Mouse (Mus musculus) intestine, postnatal 0 days (tissue): ENCODE data around the gene Chst11. TPM values are rescaled to one million over a fixed set of nuclear protein-coding genes. Genes with fewer than 3 reads are reported as not detected.
A peak's percentile ranks its signal among the peaks of the same experiment; 100 is the strongest.

Experiments
- ATAC-seq: fragments of 200-750 bp; cut with Nextera tagmentation; 2 replicates; pipeline ENCODE4 v1.8.0; 2017; ENCODE audit warnings: mild to moderate bottlenecking, moderate TSS enrichment, moderate library complexity
- H3K27ac ChIP-seq: fragments of 300-500 bp; sonication (generic); 2 replicates; pipeline ENCODE4 v1.5.1; 2014; ENCODE audit warnings: mild to moderate bottlenecking, low read depth, low read length, moderate library complexity
- H3K27me3 ChIP-seq: fragments of 300-500 bp; sonication (generic); replicated peaks from 2 replicates; pipeline ENCODE4 v1.6.1; 2014; ENCODE audit warnings: low read length, mixed read lengths; ENCODE audit not compliant: control insufficient read depth, insufficient read depth
- H3K36me3 ChIP-seq: fragments of 300-500 bp; sonication (generic); 2 replicates; pipeline ENCODE4 v1.6.1; 2014; ENCODE audit warnings: mild to moderate bottlenecking, moderate library complexity; ENCODE audit not compliant: control insufficient read depth, insufficient read depth
- H3K4me1 ChIP-seq: fragments of 300-500 bp; sonication (generic); replicated peaks from 2 replicates; pipeline ENCODE4 v1.6.1; 2014; ENCODE audit warnings: antibody characterized with exemption, low read length, mixed read lengths; ENCODE audit not compliant: control insufficient read depth, insufficient read depth
- H3K4me2 ChIP-seq: fragments of 300-500 bp; sonication (generic); replicated peaks from 2 replicates; pipeline ENCODE4 v1.6.1; 2014; ENCODE audit warnings: low read depth, mild to moderate bottlenecking, moderate library complexity
- H3K4me3 ChIP-seq: fragments of 300-500 bp; sonication (generic); 2 replicates; pipeline ENCODE4 v1.5.1; 2014; ENCODE audit warnings: low read depth, low read length
- H3K9ac ChIP-seq: fragments of 300-500 bp; sonication (generic); 2 replicates; pipeline ENCODE4 v1.6.1; 2014; ENCODE audit warnings: mild to moderate bottlenecking, low read depth, low read length
- H3K9me3 ChIP-seq: fragments of 300-500 bp; sonication (generic); 2 replicates; pipeline ENCODE4 v1.6.1; 2016; ENCODE audit warnings: mixed run types; ENCODE audit not compliant: control insufficient read depth
- CTCF ChIP-seq: sonication (generic); IDR thresholded peaks from 2 replicates; pipeline ENCODE4 v1.5.1; 2016; ENCODE audit warnings: low read depth, mild to moderate bottlenecking, control low read depth, antibody characterized with exemption, moderate library complexity
- WGBS: fragments of 180-500 bp; shearing (Covaris S2); extraction: QIAGEN DNeasy Blood & Tissue Kit; methylation state at CpG from one replicate; pipeline ENCODE4 v1.1.7; 2014; 5-methylcytosine and 5-hydroxymethylcytosine counted together
- polyA plus RNA-seq: library from polyadenylated mRNA; unstranded; fragments of >200 nt; fragmentation: Nextera tagmentation; extraction: Ambion mirVana; gene quantifications from 2 replicates; pipeline ENCODE4 v1.2.1, GENCODE M21; 2015

The Chst11 gene
- 0.46 and 0.50 TPM in 2 replicates for polyA plus RNA-seq

GRCm38 (mm10) chr10:82984950-82985699 is at the start of gene Chst11:
Gene Chst11 (plus strand): TSS chr10:82985498.
- Histone ChIP-seq H3K9ac (peak within 1 kb of the TSS; percentile 34; the same call in 1 of the 2 replicates), H3K9me3 (no peaks in the 10 kb centered on the region), H3K4me3 (peak within 1 kb of the TSS; percentile 69), H3K27me3 (peaks cover 22% of the 10 kb centered on the region), H3K4me2 (peak within 1 kb of the TSS; percentile 94), H3K36me3 (no peaks in the 10 kb centered on the region), H3K27ac (peak within 1 kb of the TSS; percentile 50), H3K4me1 (0 out of 2 replicates have a peak, but pooled peaks cover 2% of the 10 kb centered on the region)
- TF ChIP-seq CTCF: 0 out of 2 replicates have a peak, but pooled peaks have one; percentile 2
- under 1% methylated on average over 56 of the region's 67 CpGs for WGBS
- peak; percentile 61 for ATAC-seq

DNA sequence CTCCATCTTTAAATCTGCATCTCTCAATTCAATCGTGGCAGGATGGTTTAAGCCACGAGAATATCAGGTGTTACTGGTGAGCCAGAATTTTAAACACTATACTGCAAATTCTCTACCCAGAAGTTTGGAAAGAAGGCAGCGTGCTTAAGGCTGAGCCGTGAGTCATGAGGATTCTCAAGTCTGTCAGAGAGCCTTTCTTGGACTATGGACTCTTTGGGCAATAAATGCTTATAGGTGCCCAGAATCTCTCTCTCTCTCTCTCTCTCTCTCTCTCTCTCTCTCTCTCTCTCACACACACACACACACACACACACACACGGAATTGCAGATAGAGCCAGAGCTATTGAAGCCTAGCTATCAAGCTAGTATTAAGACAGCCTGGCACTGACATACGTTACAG is 49.5 kb upstream of the Chst11 start:
- TF ChIP-seq CTCF: no peak
- Histone ChIP-seq H3K9me3 (no peaks in the 10 kb centered on the region), H3K36me3 (no peaks in the 10 kb centered on the region), H3K27ac (no peak overlapping the region), H3K9ac (no peak overlapping the region), H3K4me2 (0 out of 2 replicates have a peak overlapping the region, but pooled peaks have one; percentile 9), H3K4me3 (no peak overlapping the region), H3K27me3 (no peaks in the 10 kb centered on the region), H3K4me1 (no peaks in the 10 kb centered on the region; the same call in 1 of the 2 replicates)
- 41% methylated on average over 6 of the region's 6 CpGs for WGBS
- ATAC-seq: peak; percentile 90

DNA sequence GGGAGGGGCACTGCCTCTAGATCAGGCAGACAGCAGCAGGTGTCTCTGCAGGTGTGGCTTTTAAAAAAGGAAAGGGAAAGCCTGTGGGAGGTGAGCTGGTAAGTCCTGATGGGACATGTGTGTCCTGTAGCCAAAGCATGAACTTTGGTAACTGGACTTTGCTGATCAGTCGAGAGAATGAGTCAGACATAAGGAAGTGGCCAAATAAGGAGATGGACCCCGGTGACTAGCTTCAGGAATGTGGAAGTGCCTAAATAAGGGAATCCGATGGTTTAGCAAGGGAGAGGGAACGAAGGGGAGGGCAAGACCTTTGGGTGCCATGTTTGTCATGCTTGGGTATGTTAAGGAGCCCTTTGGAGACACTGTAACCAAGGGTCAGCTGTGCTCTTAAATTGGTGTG is 31.9 kb upstream of the Chst11 start:
- no peak for ATAC-seq

GRCm38 (mm10) chr10:82955117-82955516 is 30.2 kb upstream of the Chst11 start:
- Histone ChIP-seq H3K9ac (no peak overlapping the region), H3K4me3 (no peak overlapping the region), H3K27ac (no peak overlapping the region), H3K27me3 (no peaks in the 10 kb centered on the region), H3K4me2 (no peak overlapping the region), H3K9me3 (0 out of 2 replicates have a peak, but pooled peaks cover 7% of the 10 kb centered on the region), H3K4me1 (no peaks in the 10 kb centered on the region), H3K36me3 (no peaks in the 10 kb centered on the region)
- WGBS: 89% methylated on average over 18 of the region's 18 CpGs
- peak; percentile 86 for ATAC-seq
- no peak for TF ChIP-seq CTCF

More for the DNA sequence above, 31.9 kb upstream of the Chst11 start:
- 70% methylated on average over 4 of the region's 4 CpGs for WGBS
- Histone ChIP-seq H3K27ac (no peak overlapping the region), H3K4me2 (no peak overlapping the region), H3K36me3 (no peaks in the 10 kb centered on the region), H3K9me3 (0 out of 2 replicates have a peak, but pooled peaks cover 7% of the 10 kb centered on the region), H3K9ac (no peak overlapping the region), H3K27me3 (no peaks in the 10 kb centered on the region), H3K4me1 (no peaks in the 10 kb centered on the region), H3K4me3 (no peak overlapping the region)
- no peak for TF ChIP-seq CTCF

DNA sequence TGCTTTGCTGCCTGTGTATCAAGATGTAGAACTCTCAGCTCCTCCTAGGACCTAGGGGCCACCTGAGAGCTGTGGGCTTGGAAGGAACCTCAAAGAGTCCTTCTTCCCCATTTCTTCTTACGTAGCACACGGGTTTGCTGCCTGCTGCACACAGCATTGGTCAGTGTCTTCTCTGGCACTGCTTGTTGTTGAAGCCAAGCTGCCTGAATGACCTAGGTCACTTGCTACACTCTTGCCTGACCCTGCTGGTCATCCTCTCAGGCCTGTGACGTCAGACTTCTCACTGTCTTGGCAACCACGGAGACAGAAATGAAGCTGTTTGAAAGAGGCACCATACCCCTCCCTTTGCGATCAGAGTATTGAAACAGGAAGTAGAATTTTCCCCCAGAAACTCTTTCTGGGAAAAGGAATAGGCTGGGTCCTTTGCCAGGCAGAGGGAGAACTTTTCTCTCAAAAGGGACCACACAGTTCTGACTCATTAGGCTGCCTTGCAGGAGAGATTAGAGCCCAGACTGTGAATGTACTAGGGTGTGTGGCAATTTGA is 27.0 kb upstream of the Chst11 start:
- Histone ChIP-seq H3K27ac (no peak overlapping the region), H3K9me3 (0 out of 2 replicates have a peak, but pooled peaks cover 7% of the 10 kb centered on the region), H3K36me3 (no peaks in the 10 kb centered on the region), H3K4me3 (no peak overlapping the region), H3K27me3 (no peaks in the 10 kb centered on the region), H3K4me1 (no peaks in the 10 kb centered on the region), H3K4me2 (no peak overlapping the region), H3K9ac (no peak overlapping the region)
- WGBS: 63% methylated on average over 5 of the region's 5 CpGs
- no peak for ATAC-seq
- TF ChIP-seq CTCF: no peak

DNA sequence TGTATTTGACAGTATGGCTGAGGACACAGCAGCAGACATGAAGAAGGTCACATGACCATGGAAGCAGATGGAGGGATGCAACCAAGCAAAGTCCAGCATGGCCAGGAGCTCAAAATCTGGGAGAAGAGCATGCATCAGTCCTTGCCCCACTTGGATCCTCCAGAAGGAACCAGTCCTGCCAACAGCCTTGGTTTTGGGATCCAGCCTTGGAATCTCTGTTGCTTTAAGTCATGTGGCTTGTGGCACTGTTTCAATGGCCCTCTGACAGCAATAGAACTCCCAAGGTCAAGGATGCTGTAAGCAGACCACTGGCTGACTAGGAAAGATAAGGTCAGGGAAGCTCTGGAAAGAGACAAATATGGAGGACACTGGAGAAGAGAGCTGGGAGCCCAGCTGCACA is 26.0 kb upstream of the Chst11 start:
- Histone ChIP-seq H3K9ac (no peak overlapping the region), H3K27me3 (no peaks in the 10 kb centered on the region), H3K4me2 (no peak overlapping the region), H3K4me1 (no peaks in the 10 kb centered on the region), H3K36me3 (no peaks in the 10 kb centered on the region), H3K27ac (no peak overlapping the region), H3K9me3 (0 out of 2 replicates have a peak, but pooled peaks cover 1% of the 10 kb centered on the region), H3K4me3 (no peak overlapping the region)
- no peak for ATAC-seq
- TF ChIP-seq CTCF: no peak
